In the genomic region with DNA sequence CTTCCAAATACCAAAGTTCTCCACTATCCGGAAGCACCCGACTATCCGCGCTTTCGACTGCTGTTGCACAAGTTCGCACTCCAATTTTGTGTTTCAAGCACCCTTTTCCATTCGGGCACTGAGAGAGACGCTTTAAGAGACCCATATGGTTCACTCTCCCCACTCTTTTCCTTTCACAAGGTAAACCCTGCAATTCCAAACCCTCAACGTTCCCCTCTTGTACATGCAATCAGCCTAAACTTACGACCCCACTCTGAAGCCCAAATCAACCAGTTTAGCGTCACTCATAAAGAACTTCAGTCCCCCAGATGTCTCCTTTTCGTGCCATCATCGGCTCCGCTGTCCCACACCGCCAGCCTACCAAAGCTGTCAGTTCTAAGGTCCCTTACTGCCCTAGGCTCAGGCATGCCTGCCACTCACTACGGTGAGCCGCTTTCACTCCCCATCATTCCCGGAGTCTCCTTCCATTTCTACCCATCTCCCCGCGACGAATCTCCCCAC, we compare ENCODE assay signal across 8 mouse cellular contexts. TPM values are rescaled to one million over a fixed set of nuclear protein-coding genes. Genes with fewer than 3 reads are reported as not detected.
DNase-seq lines count a peak whose midpoint lies in the region; ATAC-seq and TF ChIP-seq lines count a peak whose summit lies in the region.

No protein-coding gene starts in this region.

- no peaks in the 10 kb centered on the region for H3K27me3 ChIP-seq in heart, embryonic 10.5 days (ENCODE audit: insufficient read depth, poor library complexity, severe bottlenecking)
- no peaks in the 10 kb centered on the region for H3K27me3 ChIP-seq in heart, embryonic 15.5 days
- no peaks in the 10 kb centered on the region for H3K27me3 ChIP-seq in limb, embryonic 13.5 days
- no peaks in the 10 kb centered on the region for H3K27me3 ChIP-seq in midbrain, postnatal 0 days (ENCODE audit: insufficient read depth, low read length)

- H3K36me3 ChIP-seq in heart, embryonic 10.5 days: peaks cover 11% of the 10 kb centered on the region
- no peaks in the 10 kb centered on the region; the same call in 1 of the 2 replicates for H3K36me3 ChIP-seq in heart, embryonic 15.5 days
- H3K36me3 ChIP-seq in limb, embryonic 13.5 days: peaks cover 10% of the 10 kb centered on the region
- 0 out of 2 replicates have a peak, but pooled peaks cover 2% of the 10 kb centered on the region for H3K36me3 ChIP-seq in midbrain, postnatal 0 days (ENCODE audit: insufficient read depth, low read length)

- peak overlapping the region; percentile 98 for H3K27ac ChIP-seq in heart, embryonic 10.5 days
- peak overlapping the region; percentile 86; the same call in 1 of the 2 replicates for H3K27ac ChIP-seq in heart, embryonic 15.5 days
- H3K27ac ChIP-seq in limb, embryonic 13.5 days: no peak overlapping the region
- peak overlapping the region; percentile 92; the same call in 1 of the 2 replicates for H3K27ac ChIP-seq in midbrain, postnatal 0 days (ENCODE audit: low read depth, low read length)

- peak overlapping the region; percentile 91 for H3K4me3 ChIP-seq in heart, embryonic 10.5 days
- peak overlapping the region; percentile 76 for H3K4me3 ChIP-seq in heart, embryonic 15.5 days
- H3K4me3 ChIP-seq in limb, embryonic 13.5 days: peak overlapping the region; percentile 89
- H3K4me3 ChIP-seq in midbrain, postnatal 0 days (ENCODE audit: low read depth, low read length): peak overlapping the region; percentile 85

- peak overlapping the region; percentile 96 for H3K9ac ChIP-seq in heart, embryonic 15.5 days
- peak overlapping the region; percentile 89 for H3K9ac ChIP-seq in limb, embryonic 13.5 days
- peak overlapping the region; percentile 87 for H3K9ac ChIP-seq in midbrain, postnatal 0 days (replicated peaks; ENCODE audit: low read length, poor library complexity, severe bottlenecking)

- H3K4me1 ChIP-seq in heart, embryonic 10.5 days: peaks cover 26% of the 10 kb centered on the region
- H3K4me1 ChIP-seq in heart, embryonic 15.5 days (replicated peaks): peaks cover 39% of the 10 kb centered on the region
- peaks cover 33% of the 10 kb centered on the region for H3K4me1 ChIP-seq in limb, embryonic 13.5 days
- peaks cover 10% of the 10 kb centered on the region; the same call in 1 of the 2 replicates for H3K4me1 ChIP-seq in midbrain, postnatal 0 days (ENCODE audit: insufficient read depth, low read length)

- ATAC-seq in heart, embryonic 15.5 days (replicated peaks; ENCODE audit: insufficient number of reproducible peaks, insufficient read depth, low FRiP score, low read depth): no peak
- ATAC-seq in limb, embryonic 13.5 days (ENCODE audit: low FRiP score, low read depth): no peak
- ATAC-seq in midbrain, postnatal 0 days (ENCODE audit: low FRiP score): no peak

- H3K9me3 ChIP-seq in heart, embryonic 10.5 days: no peaks in the 10 kb centered on the region
- no peaks in the 10 kb centered on the region for H3K9me3 ChIP-seq in heart, embryonic 15.5 days (replicated peaks)
- no peaks in the 10 kb centered on the region for H3K9me3 ChIP-seq in limb, embryonic 13.5 days
- H3K9me3 ChIP-seq in midbrain, postnatal 0 days (ENCODE audit: low read length): no peaks in the 10 kb centered on the region

- H3K4me2 ChIP-seq in heart, embryonic 15.5 days: peak overlapping the region; percentile 93
- peak overlapping the region; percentile 95 for H3K4me2 ChIP-seq in limb, embryonic 13.5 days (replicated peaks)
- H3K4me2 ChIP-seq in midbrain, postnatal 0 days (ENCODE audit: low read depth, low read length, poor library complexity, severe bottlenecking): peak overlapping the region; percentile 79

- under 1% methylated on average over 21 of the region's 21 CpGs for WGBS in heart, embryonic 10.5 days
- under 1% methylated on average over 21 of the region's 21 CpGs for WGBS in heart, embryonic 15.5 days
- WGBS in limb, embryonic 13.5 days: under 1% methylated on average over 21 of the region's 21 CpGs
- under 1% methylated on average over 21 of the region's 21 CpGs for WGBS in midbrain, postnatal 0 days

- intact Hi-C loops in left cerebral cortex, postnatal 14 days (cut with DNase I): loop anchor here (5.0 kb wide), 2 partner anchors 37 to 48 kb away; no protein-coding TSS in a partner anchor

- DNase-seq in heart, embryonic 10.5 days (ENCODE audit: low spot score): no peak
- no peak for DNase-seq in heart, adult 8-10 months (ENCODE audit: low spot score)
- peak; percentile 58 for DNase-seq in NIH3T3 (ENCODE audit: low read depth)
- no peak for DNase-seq in midbrain, postnatal 0 days (ENCODE audit: low spot score)
- DNase-seq in layer of hippocampus, adult 11-12 months (ENCODE audit: low spot score): no peak
- no peak for DNase-seq in left cerebral cortex, postnatal 14 days (ENCODE audit: low spot score in 2 of 2)

- no peak for TF ChIP-seq CTCF in midbrain, postnatal 0 days (IDR thresholded peaks at IDR 0.05)

RNA-seq across cellular contexts. Expression of gene Hs2st1, which starts 1.1 kb away (rescaled TPM):
- 8.6 and 14.0 TPM in 2 replicates for polyA plus RNA-seq in heart, embryonic 10.5 days (2016; fragmentation: Nextera tagmentation; extraction: Ambion mirVana)
- 1 to 10 TPM; 6.7 to 9.6 (median 7.6) TPM for total RNA-seq in heart, adult 8-10 months (2022)
- 6.1 and 6.9 TPM in 2 replicates for polyA plus RNA-seq in heart, embryonic 15.5 days (2015; fragmentation: Nextera tagmentation; extraction: Ambion mirVana)
- polyA plus RNA-seq in limb, embryonic 13.5 days (2015; fragmentation: Nextera tagmentation; extraction: Ambion mirVana): 13.8 and 16.0 TPM in 2 replicates
- 48.5 and 53.2 TPM in 2 replicates for total RNA-seq in midbrain, postnatal 0 days (2014; rRNA removed)
- polyA plus RNA-seq in midbrain, postnatal 0 days (2015; fragmentation: Nextera tagmentation; extraction: Ambion mirVana): 10.7 and 13.4 TPM in 2 replicates
- 10 to 100 TPM; 57.2 to 65.1 TPM for total RNA-seq in left cerebral cortex, postnatal 14 days (2021)

RNA-seq across cellular contexts. Expression of gene Selenof, which starts 1.2 kb away (rescaled TPM):
- 459 and 498 TPM in 2 replicates for polyA plus RNA-seq in heart, embryonic 10.5 days (2016; fragmentation: Nextera tagmentation; extraction: Ambion mirVana)
- 100 to 1,000 TPM; 133 to 136 (median 134) TPM for total RNA-seq in heart, adult 8-10 months (2022)
- polyA plus RNA-seq in heart, embryonic 15.5 days (2015; fragmentation: Nextera tagmentation; extraction: Ambion mirVana): 415 and 448 TPM in 2 replicates
- polyA plus RNA-seq in limb, embryonic 13.5 days (2015; fragmentation: Nextera tagmentation; extraction: Ambion mirVana): 655 and 661 TPM in 2 replicates
- total RNA-seq in midbrain, postnatal 0 days (2014; rRNA removed): 287 and 293 TPM in 2 replicates
- polyA plus RNA-seq in midbrain, postnatal 0 days (2015; fragmentation: Nextera tagmentation; extraction: Ambion mirVana): 596 and 650 TPM in 2 replicates
- total RNA-seq in left cerebral cortex, postnatal 14 days (2021): 100 to 1,000 TPM; 272 to 276 TPM
